Mouse (Mus musculus) lung, adult 18-20 months (tissue): ENCODE measurements at regions not wholly inside any gene's neighbourhood (a gene's known extent, or its start where the extent isn't known, plus 50 kb on each side); places are given as distances from the start of the nearest gene placed in this dataset.

ENCODE experiments used
- DNase-seq, 2 experiments: peaks; one replicate each; pipeline ENCODE4 v3.0.0; 2022; ENCODE audit warnings: mixed read lengths in 2 of 2

DNA sequence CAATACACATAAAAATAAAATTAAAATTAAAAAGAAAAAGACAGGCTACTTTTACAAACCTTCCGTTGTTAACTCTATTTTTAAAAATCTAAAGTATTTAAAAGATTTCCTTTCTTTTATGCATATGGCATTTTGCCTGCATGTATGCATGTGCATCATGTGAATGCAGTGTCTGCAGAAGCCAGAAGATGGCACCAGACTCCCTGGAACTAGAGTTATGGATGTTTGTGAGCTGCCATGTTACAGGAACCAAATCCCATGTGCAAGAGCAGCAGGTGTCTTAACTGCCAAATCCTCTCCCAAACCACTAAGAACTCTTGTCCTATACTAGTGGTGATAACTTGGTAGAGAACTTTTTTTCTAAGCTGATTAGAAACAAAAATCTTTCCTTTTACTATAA lies 60.1 kb upstream of the Abcb5 start:
- peak; percentile 20 to 25 for DNase-seq

DNA sequence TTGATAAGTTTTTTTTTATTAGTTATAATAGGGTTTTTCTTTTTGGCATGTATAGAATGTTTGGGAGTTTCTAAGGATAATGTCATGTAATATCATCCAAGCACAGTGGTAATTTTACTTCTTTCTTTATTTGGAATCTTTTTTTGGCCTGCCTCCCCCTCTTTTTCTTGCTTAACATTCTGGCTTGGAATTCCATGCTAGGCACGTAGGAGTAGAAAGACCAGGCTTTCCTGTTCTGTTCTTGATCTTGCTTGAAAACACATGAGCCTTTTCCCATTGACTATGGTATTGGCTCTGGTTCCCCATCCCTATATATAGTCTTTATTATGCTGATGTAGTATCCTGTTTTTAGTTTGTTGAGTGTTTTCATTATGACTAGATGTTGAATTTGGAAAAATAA lies 57.8 kb upstream of the Abcb5 start:
- no peak for DNase-seq
